Mouse (Mus musculus) olfactory bulb, adult 2 months (tissue): ENCODE data around the gene Lrrc73. TPM values are rescaled to one million over a fixed set of nuclear protein-coding genes. Genes with fewer than 3 reads are reported as not detected.

ENCODE experiments used
- H3K27ac ChIP-seq: fragments of 200-500 bp; 2 replicates; pipeline ENCODE4 v1.5.1; 2012; ENCODE audit warnings: low read depth, low read length; ENCODE audit not compliant: insufficient read depth
- H3K4me1 ChIP-seq: fragments of 200-500 bp; 2 replicates; pipeline ENCODE4 v1.6.1; 2012; ENCODE audit warnings: low read length; ENCODE audit not compliant: control insufficient read depth, insufficient read depth
- H3K4me3 ChIP-seq: fragments of 200-500 bp; 2 replicates; pipeline ENCODE4 v1.5.1; 2012; ENCODE audit warnings: mild to moderate bottlenecking, low read depth, low read length, moderate library complexity; ENCODE audit not compliant: insufficient read depth
- CTCF ChIP-seq: fragments of 200-500 bp; IDR thresholded peaks from 2 replicates; pipeline ENCODE4 v1.5.1; 2012; ENCODE audit warnings: low read depth, mild to moderate bottlenecking, low read length, moderate library complexity; ENCODE audit not compliant: insufficient read depth
- POLR2A ChIP-seq: fragments of 200-500 bp; IDR thresholded peaks from 2 replicates; pipeline ENCODE4 v1.6.1; 2012; ENCODE audit warnings: mild to moderate bottlenecking, low read depth, low read length, moderate library complexity; ENCODE audit not compliant: insufficient read depth
- WGBS: fragments of 180-500 bp; shearing (Covaris S2); methylation state at CpG from one replicate; pipeline ENCODE4 v1.1.7; 2018; 5-methylcytosine and 5-hydroxymethylcytosine counted together
- polyA plus RNA-seq: library from polyadenylated mRNA; stranded (reverse); fragments of >200 nt; gene quantifications from 2 replicates; pipeline ENCODE4 v1.2.4, GENCODE M21; 2012; ENCODE audit warnings: low replicate concordance; ENCODE audit not compliant: missing spikeins, insufficient read depth, insufficient read length

Gene Lrrc73
- polyA plus RNA-seq = not detected in 2 replicates

GRCm38 (mm10) chr17:46253452-46254084, at the start of gene Lrrc73:
Lrrc73 (plus strand) TSS chr17:46253531.
- no peak for TF ChIP-seq CTCF
- peak; percentile 58; the same call in 1 of the 2 replicates for TF ChIP-seq POLR2A
- 0 out of 2 replicates have a peak within 1 kb of the TSS, but pooled peaks have one; percentile 1 for H3K27ac ChIP-seq
- WGBS = 1% methylated on average over 48 of the region's 48 CpGs
- H3K4me1 ChIP-seq = peaks cover 25% of the 10 kb centered on the region
- H3K4me3 ChIP-seq = peak within 1 kb of the TSS; percentile 70

GRCm38 (mm10) chr17:46206676-46207075, 46.7 kb upstream of the Lrrc73 start:
- Histone ChIP-seq H3K4me3 (no peak overlapping the region), H3K27ac (no peak overlapping the region), H3K4me1 (peaks cover 2% of the 10 kb centered on the region; the same call in 1 of the 2 replicates)
- no peak for TF ChIP-seq POLR2A

- Histone ChIP-seq H3K4me1 (no peaks in the 10 kb centered on the region), H3K27ac (no peak overlapping the region), H3K4me3 (no peak overlapping the region)
- WGBS = 83% methylated on average over 3 of the region's 3 CpGs
- no peak for TF ChIP-seq CTCF
- no peak for TF ChIP-seq POLR2A
Observed at GRCm38 (mm10) chr17:46210550-46210949, 42.8 kb upstream of the Lrrc73 start.

- 94% methylated on average over 3 of the region's 3 CpGs for WGBS
- no peak for TF ChIP-seq POLR2A
- no peak for TF ChIP-seq CTCF
- no peaks in the 10 kb centered on the region for H3K4me1 ChIP-seq
- H3K4me3 ChIP-seq = no peak overlapping the region
- H3K27ac ChIP-seq = no peak overlapping the region
Observed at GRCm38 (mm10) chr17:46221601-46222000, 31.7 kb upstream of the Lrrc73 start.

GRCm38 (mm10) chr17:46227576-46227975, 25.8 kb upstream of the Lrrc73 start:
- TF ChIP-seq POLR2A (no peak), CTCF (no peak)
- Histone ChIP-seq H3K4me3 (no peak overlapping the region), H3K27ac (no peak overlapping the region), H3K4me1 (no peaks in the 10 kb centered on the region)
- 86% methylated on average over 7 of the region's 7 CpGs for WGBS

GRCm38 (mm10) chr17:46236067-46236466, 17.3 kb upstream of the Lrrc73 start:
- TF ChIP-seq CTCF (no peak), POLR2A (no peak)
- no peaks in the 10 kb centered on the region for H3K4me1 ChIP-seq
- H3K27ac ChIP-seq = no peak overlapping the region
- 89% methylated on average over 1 of the region's 1 CpGs for WGBS
- H3K4me3 ChIP-seq = no peak overlapping the region

- TF ChIP-seq CTCF (no peak), POLR2A (no peak)
- 89% methylated on average over 6 of the region's 6 CpGs for WGBS
- no peaks in the 10 kb centered on the region for H3K4me1 ChIP-seq
Observed at GRCm38 (mm10) chr17:46237079-46237478, 16.3 kb upstream of the Lrrc73 start.

GRCm38 (mm10) chr17:46237480-46237879, 15.9 kb upstream of the Lrrc73 start:
- Histone ChIP-seq H3K4me1 (no peaks in the 10 kb centered on the region), H3K27ac (no peak overlapping the region), H3K4me3 (no peak overlapping the region)
- 63% methylated on average over 5 of the region's 5 CpGs for WGBS
- TF ChIP-seq POLR2A = no peak

More at GRCm38 (mm10) chr17:46237079-46237478, 16.3 kb upstream of the Lrrc73 start:
- H3K4me3 ChIP-seq = no peak overlapping the region
- H3K27ac ChIP-seq = no peak overlapping the region

- Histone ChIP-seq H3K27ac (no peak overlapping the region), H3K4me1 (no peaks in the 10 kb centered on the region), H3K4me3 (no peak overlapping the region)
- TF ChIP-seq CTCF (no peak), POLR2A (no peak)
- WGBS = 90% methylated on average over 15 of the region's 15 CpGs
Observed at GRCm38 (mm10) chr17:46239516-46240114, 13.7 kb upstream of the Lrrc73 start.
